Mouse (Mus musculus) liver, embryonic 12.5 days (tissue): ENCODE data around the gene Nup188. TPM values are rescaled to one million over a fixed set of nuclear protein-coding genes. Genes with fewer than 3 reads are reported as not detected.

Experiments used
- ATAC-seq: fragments of 200-750 bp; cut with Nextera tagmentation; 2 replicates; pipeline ENCODE4 v1.8.0; 2017; ENCODE audit warnings: moderate number of reproducible peaks, mild to moderate bottlenecking, moderate library complexity
- H3K27ac ChIP-seq: fragments of 300-500 bp; sonication (generic); 2 replicates; pipeline ENCODE4 v1.5.1; 2016; ENCODE audit warnings: mild to moderate bottlenecking
- H3K27me3 ChIP-seq: fragments of 300-500 bp; sonication (generic); replicated peaks from 2 replicates; pipeline ENCODE4 v1.6.1; 2016; ENCODE audit warnings: mild to moderate bottlenecking, moderate library complexity
- H3K36me3 ChIP-seq: fragments of 300-500 bp; sonication (generic); 2 replicates; pipeline ENCODE4 v1.6.1; 2016; ENCODE audit warnings: mild to moderate bottlenecking, moderate library complexity
- H3K4me1 ChIP-seq: fragments of 300-500 bp; sonication (generic); 2 replicates; pipeline ENCODE4 v1.6.1; 2016
- H3K4me2 ChIP-seq: fragments of 300-500 bp; sonication (generic); 2 replicates; pipeline ENCODE4 v1.6.1; 2016; ENCODE audit warnings: mild to moderate bottlenecking, moderate library complexity
- H3K4me3 ChIP-seq: fragments of 300-500 bp; sonication (generic); 2 replicates; pipeline ENCODE4 v1.5.1; 2016; ENCODE audit warnings: mild to moderate bottlenecking, moderate library complexity
- H3K9ac ChIP-seq: fragments of 300-500 bp; sonication (generic); 2 replicates; pipeline ENCODE4 v1.6.1; 2016; ENCODE audit warnings: mild to moderate bottlenecking, moderate library complexity
- H3K9me3 ChIP-seq: fragments of 300-500 bp; sonication (generic); replicated peaks from 2 replicates; pipeline ENCODE4 v1.6.1; 2016; ENCODE audit warnings: mild to moderate bottlenecking, moderate library complexity
- WGBS: fragments of 180-500 bp; shearing (Covaris S2); methylation state at CpG from one replicate; pipeline ENCODE4 v1.1.7; 2016; ENCODE audit not compliant: insufficient replicate concordance; 5-methylcytosine and 5-hydroxymethylcytosine counted together
- polyA plus RNA-seq: library from polyadenylated mRNA; unstranded; fragments of >200 nt; fragmentation: Nextera tagmentation; extraction: Ambion mirVana; gene quantifications from 2 replicates; pipeline ENCODE4 v1.2.1, GENCODE M21; 2016

Gene Nup188
- polyA plus RNA-seq, 1 experiment from 2014 or later: 23.9 TPM

- no peak overlapping the region for H3K27ac ChIP-seq
- H3K9ac ChIP-seq: no peak overlapping the region
- H3K36me3 ChIP-seq: peaks cover 100% of the 10 kb centered on the region
- no peak for ATAC-seq
- no peaks in the 10 kb centered on the region for H3K9me3 ChIP-seq
- no peaks in the 10 kb centered on the region for H3K27me3 ChIP-seq
- WGBS: 92% methylated on average over 3 of the region's 3 CpGs
- no peak overlapping the region for H3K4me2 ChIP-seq
- H3K4me3 ChIP-seq: no peak overlapping the region
- H3K4me1 ChIP-seq: no peaks in the 10 kb centered on the region
Observed at GRCm38 (mm10) chr2:30342061-30342460, 55.9 kb downstream of the Nup188 start.

- no peak overlapping the region for H3K9ac ChIP-seq
- no peak for ATAC-seq
- H3K4me1 ChIP-seq: no peaks in the 10 kb centered on the region
- WGBS: 89% methylated on average over 7 of the region's 7 CpGs
- H3K27me3 ChIP-seq: no peaks in the 10 kb centered on the region
- H3K9me3 ChIP-seq: no peaks in the 10 kb centered on the region
- no peak overlapping the region for H3K4me2 ChIP-seq
- H3K4me3 ChIP-seq: no peak overlapping the region
- H3K27ac ChIP-seq: no peak overlapping the region
- peaks cover 100% of the 10 kb centered on the region for H3K36me3 ChIP-seq
Observed at GRCm38 (mm10) chr2:30342544-30342943, 56.3 kb downstream of the Nup188 start.

GRCm38 (mm10) chr2:30343601-30344137, 57.5 kb downstream of the Nup188 start:
- 82% methylated on average over 14 of the region's 14 CpGs for WGBS

GRCm38 (mm10) chr2:30345971-30346676, 59.9 kb downstream of the Nup188 start:
- H3K4me2 ChIP-seq: no peak overlapping the region

More at GRCm38 (mm10) chr2:30343601-30344137, 57.5 kb downstream of the Nup188 start:
- Histone ChIP-seq H3K4me2 (no peak overlapping the region), H3K9ac (no peak overlapping the region; the same call in 1 of the 2 replicates), H3K27ac (no peak overlapping the region), H3K9me3 (no peaks in the 10 kb centered on the region), H3K4me1 (no peaks in the 10 kb centered on the region), H3K27me3 (no peaks in the 10 kb centered on the region), H3K4me3 (no peak overlapping the region), H3K36me3 (peaks cover 100% of the 10 kb centered on the region)
- no peak for ATAC-seq

GRCm38 (mm10) chr2:30349196-30349595, 63.0 kb downstream of the Nup188 start:
- no peak overlapping the region for H3K4me2 ChIP-seq
- H3K36me3 ChIP-seq: peaks cover 83% of the 10 kb centered on the region
- H3K27me3 ChIP-seq: no peaks in the 10 kb centered on the region
- ATAC-seq: no peak
- H3K9me3 ChIP-seq: no peaks in the 10 kb centered on the region
- H3K4me1 ChIP-seq: no peaks in the 10 kb centered on the region
- H3K27ac ChIP-seq: no peak overlapping the region
- WGBS: 91% methylated on average over 6 of the region's 6 CpGs
- H3K4me3 ChIP-seq: no peak overlapping the region
- no peak overlapping the region for H3K9ac ChIP-seq

More at GRCm38 (mm10) chr2:30345971-30346676, 59.9 kb downstream of the Nup188 start:
- Histone ChIP-seq H3K4me1 (no peaks in the 10 kb centered on the region), H3K9me3 (no peaks in the 10 kb centered on the region), H3K27me3 (no peaks in the 10 kb centered on the region), H3K36me3 (peaks cover 96% of the 10 kb centered on the region), H3K9ac (no peak overlapping the region), H3K4me3 (no peak overlapping the region), H3K27ac (no peak overlapping the region)
- WGBS: 80% methylated on average over 7 of the region's 7 CpGs
- no peak for ATAC-seq

- no peaks in the 10 kb centered on the region for H3K27me3 ChIP-seq
- WGBS: 70% methylated on average over 2 of the region's 2 CpGs
- H3K4me2 ChIP-seq: no peak overlapping the region
- peaks cover 16% of the 10 kb centered on the region for H3K4me1 ChIP-seq
- H3K4me3 ChIP-seq: no peak overlapping the region
- ATAC-seq: no peak
- no peak overlapping the region for H3K9ac ChIP-seq
- H3K9me3 ChIP-seq: no peaks in the 10 kb centered on the region
- H3K27ac ChIP-seq: no peak overlapping the region
- peaks cover 73% of the 10 kb centered on the region for H3K36me3 ChIP-seq
Observed at GRCm38 (mm10) chr2:30351149-30351548, 65.0 kb downstream of the Nup188 start.

GRCm38 (mm10) chr2:30355861-30356260, 69.7 kb downstream of the Nup188 start:
- Histone ChIP-seq H3K4me1 (peaks cover 51% of the 10 kb centered on the region), H3K27me3 (no peaks in the 10 kb centered on the region), H3K9ac (no peak overlapping the region), H3K4me3 (no peak overlapping the region), H3K27ac (no peak overlapping the region), H3K9me3 (no peaks in the 10 kb centered on the region), H3K4me2 (no peak overlapping the region), H3K36me3 (peaks cover 27% of the 10 kb centered on the region)
- 60% methylated on average over 4 of the region's 4 CpGs for WGBS
- ATAC-seq: no peak

- Histone ChIP-seq H3K36me3 (peaks cover 27% of the 10 kb centered on the region), H3K9me3 (no peaks in the 10 kb centered on the region), H3K9ac (no peak overlapping the region), H3K4me2 (no peak overlapping the region), H3K27ac (no peak overlapping the region), H3K27me3 (no peaks in the 10 kb centered on the region), H3K4me3 (no peak overlapping the region), H3K4me1 (peaks cover 51% of the 10 kb centered on the region)
- WGBS: 49% methylated on average over 4 of the region's 4 CpGs
- no peak for ATAC-seq
Observed at GRCm38 (mm10) chr2:30356266-30356665, 70.1 kb downstream of the Nup188 start.

- H3K9ac ChIP-seq: no peak overlapping the region
- no peak overlapping the region for H3K4me2 ChIP-seq
Observed at GRCm38 (mm10) chr2:30356906-30357305, 70.7 kb downstream of the Nup188 start.

GRCm38 (mm10) chr2:30357552-30358510, 71.6 kb downstream of the Nup188 start:
- no peaks in the 10 kb centered on the region for H3K27me3 ChIP-seq
- peak overlapping the region; percentile 82 for H3K4me3 ChIP-seq
- ATAC-seq: no peak
- peak overlapping the region; percentile 27 for H3K27ac ChIP-seq
- peaks cover 23% of the 10 kb centered on the region for H3K36me3 ChIP-seq
- H3K9ac ChIP-seq: peak overlapping the region; percentile 83
- 51% methylated on average over 8 of the region's 8 CpGs for WGBS
- 0 out of 2 replicates have a peak, but pooled peaks cover 4% of the 10 kb centered on the region for H3K9me3 ChIP-seq
- peak overlapping the region; percentile 98 for H3K4me2 ChIP-seq
- H3K4me1 ChIP-seq: peaks cover 51% of the 10 kb centered on the region

More at GRCm38 (mm10) chr2:30356906-30357305, 70.7 kb downstream of the Nup188 start:
- Histone ChIP-seq H3K27me3 (no peaks in the 10 kb centered on the region), H3K4me1 (peaks cover 51% of the 10 kb centered on the region), H3K36me3 (peaks cover 27% of the 10 kb centered on the region), H3K4me3 (no peak overlapping the region), H3K27ac (no peak overlapping the region), H3K9me3 (no peaks in the 10 kb centered on the region)
- no peak for ATAC-seq
- 66% methylated on average over 9 of the region's 9 CpGs for WGBS

GRCm38 (mm10) chr2:30358533-30359531, 72.6 kb downstream of the Nup188 start, which contains the start of gene Sh3glb2:
Gene Sh3glb2 (minus strand): TSS chr2:30359337.
- peak within 1 kb of the TSS; percentile 83 for H3K9ac ChIP-seq
- H3K4me1 ChIP-seq: peaks cover 55% of the 10 kb centered on the region
- 2% methylated on average over 68 of the region's 73 CpGs for WGBS
- H3K36me3 ChIP-seq: peaks cover 13% of the 10 kb centered on the region
- peak within 1 kb of the TSS; percentile 72 for H3K27ac ChIP-seq
- peak within 1 kb of the TSS; percentile 98 for H3K4me2 ChIP-seq
- 0 out of 2 replicates have a peak, but pooled peaks cover 4% of the 10 kb centered on the region for H3K9me3 ChIP-seq
- no peaks in the 10 kb centered on the region for H3K27me3 ChIP-seq
- H3K4me3 ChIP-seq: peak within 1 kb of the TSS; percentile 82
- ATAC-seq: peak; percentile 60
